Mouse (Mus musculus) CD4-positive helper T cell, adult 2 months (primary cell): Measurements from ENCODE around the gene Egfl7.

ENCODE experiments used
- DNase-seq: peaks from one replicate; pipeline ENCODE4 v3.0.0-alpha.2; 2012; ENCODE audit warnings: low read depth, missing footprints, low spot score

The Egfl7 gene

DNA sequence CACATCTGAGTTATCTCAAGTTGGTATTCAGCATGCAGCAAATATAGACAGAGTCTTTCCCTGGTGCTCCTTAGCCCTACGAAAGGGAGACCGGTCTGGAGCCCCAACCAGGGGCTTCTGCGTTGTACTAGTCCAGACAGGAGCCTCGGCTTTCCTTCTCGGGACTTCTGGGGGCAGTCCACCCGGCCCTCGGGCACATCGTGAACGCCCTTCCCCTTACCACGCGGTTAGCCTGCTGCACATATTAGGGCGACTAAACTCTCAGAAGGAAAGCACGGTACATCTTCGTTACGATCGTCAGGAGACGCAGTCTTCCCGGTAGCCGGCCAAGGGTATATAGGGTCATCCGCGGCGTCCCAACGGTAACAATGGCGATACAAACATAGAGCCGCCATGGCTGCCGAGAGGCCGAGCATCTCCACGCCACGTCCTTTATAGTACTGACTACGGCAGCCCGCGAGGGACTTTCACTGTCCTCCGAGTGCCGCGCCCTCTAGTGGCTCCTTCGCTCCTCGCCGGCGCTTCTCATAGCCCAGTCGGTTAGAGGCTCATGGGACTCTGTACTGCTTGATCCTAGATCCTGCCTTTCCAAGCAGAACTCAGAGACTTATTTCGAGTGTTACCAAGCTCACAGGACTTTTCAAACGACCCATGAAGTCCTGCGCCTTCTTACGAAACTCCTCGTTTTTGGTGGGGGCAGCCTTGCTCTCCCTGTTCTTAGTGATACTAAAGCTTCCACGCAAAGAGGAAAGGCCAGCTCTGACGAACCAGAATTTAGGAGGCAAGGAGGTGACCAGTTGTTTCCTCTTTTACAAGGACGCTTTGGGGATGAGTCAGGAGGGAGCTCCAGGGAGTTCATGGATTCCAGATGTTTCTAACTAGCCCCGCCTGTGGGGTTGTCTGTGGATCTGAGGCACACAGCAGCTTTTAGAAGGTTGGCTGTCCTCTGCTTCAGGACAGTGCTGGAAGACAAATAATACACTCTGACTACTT, 60.3 kb downstream of the Egfl7 start:
- DNase-seq: peak; percentile 92

DNA sequence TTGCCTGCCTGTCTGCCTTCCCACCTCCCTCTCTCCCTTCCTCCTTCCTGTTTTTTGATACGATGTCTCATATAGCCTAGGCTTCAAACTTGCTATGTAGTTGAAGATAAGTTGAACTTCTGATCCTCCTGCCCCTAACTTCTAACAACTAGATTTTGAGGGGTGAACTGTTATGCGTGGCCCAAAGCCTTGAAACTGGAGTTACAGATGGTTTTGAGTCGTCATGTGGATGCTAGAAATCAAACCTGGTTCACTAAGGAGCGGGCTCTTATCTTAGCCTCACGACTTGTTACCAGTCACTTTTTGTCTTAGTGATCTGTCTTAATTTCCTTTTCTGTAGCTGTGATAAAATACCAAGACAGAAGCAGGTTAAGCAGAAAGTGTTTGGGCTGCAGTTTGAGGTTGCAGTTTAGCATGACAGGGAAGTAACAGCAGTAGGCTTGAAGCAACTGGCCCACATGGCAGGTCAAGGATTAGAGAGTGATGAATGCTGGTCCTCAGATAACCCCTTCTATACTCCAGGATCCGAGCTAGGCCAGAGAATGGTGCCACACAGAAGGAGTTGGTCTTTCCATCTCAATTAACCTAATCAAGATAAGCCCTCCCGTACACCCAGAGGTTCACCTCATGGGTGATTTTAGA, 61.3 kb downstream of the Egfl7 start:
- DNase-seq: no peak
